Mouse (Mus musculus) neural tube, postnatal 0 days (tissue): ENCODE data around the gene Hdgfl3. TPM values are rescaled to one million over a fixed set of nuclear protein-coding genes. Genes with fewer than 3 reads are reported as not detected.

Experiments used
- polyA plus RNA-seq: library from polyadenylated mRNA; unstranded; fragments of >200 nt; fragmentation: Nextera tagmentation; extraction: Ambion mirVana; gene quantifications from 2 replicates; pipeline ENCODE4 v1.2.1, GENCODE M21; 2015

The Hdgfl3 gene
- polyA plus RNA-seq = 57.3 and 61.2 TPM in 2 replicates

DNA sequence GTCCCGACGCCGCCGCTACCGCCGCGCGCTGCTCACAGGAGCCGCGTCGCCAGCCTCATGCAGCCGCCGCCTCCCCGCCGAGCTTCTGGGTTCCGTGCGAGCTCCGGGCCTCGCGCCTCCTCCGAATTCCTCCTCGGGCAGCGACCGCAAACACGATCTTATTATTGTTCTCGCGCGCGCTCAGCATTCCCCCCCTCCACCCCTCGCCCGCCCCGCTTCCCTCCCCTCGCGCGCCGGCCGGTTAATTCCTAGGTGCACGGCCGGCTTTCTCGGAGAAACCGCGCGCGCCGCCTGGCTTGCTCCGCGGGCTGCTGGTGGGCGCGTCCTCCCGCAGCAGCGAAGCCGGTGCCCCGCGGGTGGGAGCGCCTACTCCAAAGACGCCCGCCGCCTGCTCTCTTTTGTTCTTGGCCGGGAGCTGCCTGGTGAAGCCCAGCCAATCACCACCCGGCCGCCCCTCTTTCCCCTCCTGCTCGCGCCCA is at the start of gene Hdgfl3:
Gene Hdgfl3, minus strand, starts transcription at position 207 of the 479 bp plus-strand sequence.

DNA sequence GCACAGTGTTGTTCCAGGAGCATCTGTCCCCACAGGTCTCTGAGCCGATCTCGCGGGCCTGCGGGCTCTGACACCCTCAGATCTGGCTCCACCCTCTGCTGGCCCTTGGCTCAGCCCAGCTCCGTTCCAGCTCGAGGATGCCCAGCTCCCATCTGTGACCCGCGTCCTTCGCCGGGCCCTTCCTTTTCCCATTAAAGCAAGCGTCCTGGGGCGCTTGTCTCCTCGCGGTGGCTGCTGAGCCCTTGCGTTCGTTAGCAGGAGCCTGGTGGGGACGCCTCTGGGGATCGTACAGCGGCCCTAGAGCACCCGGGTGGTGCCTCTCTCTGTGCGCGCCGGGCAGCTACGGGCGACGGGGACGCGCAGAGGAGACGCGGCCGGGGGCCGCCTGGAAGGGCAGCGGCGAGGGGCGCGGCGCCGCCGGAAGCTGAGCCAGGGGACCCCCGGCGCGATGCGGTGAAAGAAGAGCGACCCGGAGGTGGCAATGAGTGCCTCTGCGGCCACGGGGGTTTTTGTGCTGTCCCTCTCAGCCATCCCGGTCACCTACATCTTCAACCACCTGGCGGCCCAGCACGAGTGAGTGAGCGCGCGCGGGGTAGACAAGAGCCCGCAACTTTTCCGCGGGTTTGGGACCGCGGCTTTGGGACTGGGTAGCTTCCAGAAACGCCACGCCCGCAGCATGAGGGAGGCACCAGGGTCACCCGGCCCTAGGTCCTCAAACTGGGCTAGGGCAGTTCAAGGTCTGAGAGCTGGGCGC is 75.1 kb downstream of the Hdgfl3 start, which contains the start of gene Tm6sf1:
Gene Tm6sf1, plus strand, starts transcription at position 34 of the 754 bp plus-strand sequence.

DNA sequence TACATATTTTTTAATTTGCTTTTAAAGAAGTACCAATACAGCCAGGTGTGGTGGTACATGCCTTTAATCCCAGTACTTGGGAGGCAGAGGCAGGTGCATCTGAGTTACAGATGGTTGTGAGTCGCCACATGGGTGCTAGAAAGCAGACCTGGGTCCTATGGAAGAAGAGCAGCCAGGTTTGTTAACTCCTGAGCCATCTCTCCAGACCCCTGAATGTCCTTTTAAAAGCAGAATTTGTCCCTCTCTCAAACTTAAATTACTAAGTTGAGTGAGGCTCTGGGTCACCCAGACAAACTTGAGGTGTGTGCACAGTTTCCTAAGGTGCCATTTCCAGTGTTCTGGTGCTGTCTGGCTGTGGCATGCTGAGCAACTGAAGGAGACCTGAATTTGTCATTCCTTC is 78.6 kb downstream of the Hdgfl3 start, which contains the start of gene Gm10160:
Gene Gm10160, minus strand, starts transcription at position 101 of the 400 bp plus-strand sequence.

Other genes starting within 250 kb of the Hdgfl3 start
- gene Homer2, start 226.9 kb downstream of the Hdgfl3 start, polyA plus RNA-seq = 39.0 and 40.8 TPM in 2 replicates
- gene Ramac, start 171.5 kb downstream of the Hdgfl3 start, polyA plus RNA-seq = 141 and 147 TPM in 2 replicates
- gene 3110040N11Rik, start 145.0 kb downstream of the Hdgfl3 start, polyA plus RNA-seq = 48.4 and 50.8 TPM in 2 replicates
- gene Btbd1, start 105.0 kb downstream of the Hdgfl3 start, polyA plus RNA-seq = 97.8 and 104 TPM in 2 replicates
- not detected in 2 replicates for gene Gm10160, start 78.7 kb downstream of the Hdgfl3 start, polyA plus RNA-seq
- gene Tm6sf1, start 75.5 kb downstream of the Hdgfl3 start, polyA plus RNA-seq = 12.1 and 16.3 TPM in 2 replicates
- gene Bnc1, start 57.8 kb upstream of the Hdgfl3 start, polyA plus RNA-seq = 0.18 TPM in 1 of 2 replicates, not detected in the other
- gene Sh3gl3, start 239.4 kb upstream of the Hdgfl3 start, polyA plus RNA-seq = 89.2 and 102 TPM in 2 replicates